Mouse (Mus musculus) lung, adult 2 months (tissue): Measurements from ENCODE around the gene Stau1. TPM values are rescaled to one million over a fixed set of nuclear protein-coding genes. Genes with fewer than 3 reads are reported as not detected.

Experiments used
- DNase-seq: peaks from one replicate; pipeline ENCODE4 v3.0.0; 2022
- H3K4me1 ChIP-seq: fragments of 200-500 bp; 2 replicates; pipeline ENCODE4 v1.6.1; 2011; ENCODE audit warnings: low read length; ENCODE audit not compliant: control insufficient read depth, insufficient read depth
- H3K4me3 ChIP-seq: fragments of 200-500 bp; replicated peaks from 2 replicates; pipeline ENCODE3; 2011; ENCODE audit warnings: low read depth, mild to moderate bottlenecking, control low read depth, low read length; ENCODE audit errors: extremely low read depth
- CTCF ChIP-seq: fragments of 200-500 bp; IDR thresholded peaks from 2 replicates; pipeline ENCODE4 v1.5.1; 2011; ENCODE audit warnings: mild to moderate bottlenecking, low read length, control low read depth; ENCODE audit not compliant: insufficient read depth
- POLR2A ChIP-seq: fragments of 200-500 bp; IDR thresholded peaks from 2 replicates; pipeline ENCODE4 v1.6.1; 2011; ENCODE audit warnings: low read depth, mild to moderate bottlenecking, control low read depth, low read length, borderline replicate concordance; ENCODE audit errors: extremely low read depth
- WGBS: fragments of 180-500 bp; shearing (Covaris S2); methylation state at CpG from one replicate; pipeline ENCODE4 v1.1.7; 2018; 5-methylcytosine and 5-hydroxymethylcytosine counted together
- polyA plus RNA-seq: library from polyadenylated mRNA; depleted of rRNA; stranded (reverse); fragments of >200 nt; gene quantifications from 2 replicates; pipeline ENCODE4 v1.2.3, GENCODE M21; 2012

The Stau1 gene
- polyA plus RNA-seq, 1 experiment, result 28.3 TPM

DNA sequence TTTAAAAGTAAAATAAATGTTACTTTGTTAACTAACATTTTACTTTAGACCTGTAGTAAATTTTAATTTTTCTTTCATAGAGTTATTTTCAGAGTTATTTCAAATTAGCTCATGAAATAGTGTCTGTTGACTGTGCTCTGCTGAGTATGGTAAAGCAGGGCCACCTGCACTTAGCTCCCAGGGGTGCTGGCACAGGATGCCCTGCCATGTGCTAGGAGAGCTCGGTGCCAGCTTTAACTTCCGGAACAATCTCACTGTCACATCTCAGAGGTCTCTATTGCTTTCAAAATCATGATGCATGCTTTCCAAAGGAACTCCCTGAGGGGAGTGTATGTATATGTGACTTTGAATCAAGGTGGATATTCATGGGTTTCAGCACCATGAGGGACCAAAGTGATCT is 59.9 kb downstream of the Stau1 start:
- H3K4me1 ChIP-seq, result no peaks in the 10 kb centered on the region
- 42% methylated on average over 2 of the region's 2 CpGs for WGBS
- no peak for TF ChIP-seq POLR2A
- TF ChIP-seq CTCF, result no peak
- no peak overlapping the region for H3K4me3 ChIP-seq
- no peak for DNase-seq

- 66% methylated on average over 7 of the region's 7 CpGs for WGBS
- TF ChIP-seq CTCF (no peak), POLR2A (no peak)
- Histone ChIP-seq H3K4me3 (no peak overlapping the region), H3K4me1 (no peaks in the 10 kb centered on the region)
- peak; percentile 21 for DNase-seq
These were observed 60.5 kb downstream of the Stau1 start for GRCm38 (mm10) chr2:166935582-166935981.

GRCm38 (mm10) chr2:166934416-166934815 is 61.7 kb downstream of the Stau1 start:
- no peak for TF ChIP-seq POLR2A
- no peak for TF ChIP-seq CTCF
- WGBS, result 63% methylated on average over 5 of the region's 5 CpGs
- Histone ChIP-seq H3K4me1 (no peaks in the 10 kb centered on the region), H3K4me3 (no peak overlapping the region)
- DNase-seq, result no peak

DNA sequence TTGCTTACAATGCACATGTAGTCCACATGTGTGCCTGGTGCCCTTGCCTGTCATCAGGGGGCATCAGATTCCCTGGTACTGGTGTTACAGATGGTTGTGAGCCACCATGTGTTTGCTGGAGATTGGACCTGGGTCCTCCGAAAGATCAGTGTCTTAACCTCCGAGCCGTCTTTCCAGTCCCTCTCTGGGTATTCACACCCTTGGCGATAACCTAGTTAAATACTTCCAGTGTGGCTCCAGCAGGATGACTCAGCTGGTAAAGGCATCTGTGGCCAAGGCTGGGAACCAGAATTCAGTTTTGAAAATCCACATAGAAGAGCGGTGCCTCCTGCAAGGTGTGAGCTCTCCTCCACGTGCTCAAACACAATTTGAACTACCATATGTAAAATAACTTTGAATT is 62.2 kb downstream of the Stau1 start:
- 76% methylated on average over 6 of the region's 6 CpGs for WGBS
- Histone ChIP-seq H3K4me1 (no peaks in the 10 kb centered on the region), H3K4me3 (no peak overlapping the region)
- TF ChIP-seq CTCF, result no peak
- no peak for TF ChIP-seq POLR2A
- DNase-seq, result no peak

GRCm38 (mm10) chr2:166923971-166924370 is 72.1 kb downstream of the Stau1 start:
- no peak for DNase-seq
- Histone ChIP-seq H3K4me1 (no peaks in the 10 kb centered on the region), H3K4me3 (no peak overlapping the region)
- TF ChIP-seq CTCF (no peak), POLR2A (no peak)
- whole genome bisulfite sequencing, result 86% methylated on average over 2 of the region's 2 CpGs

- 89% methylated on average over 8 of the region's 8 CpGs for WGBS
These were observed 85.6 kb downstream of the Stau1 start for GRCm38 (mm10) chr2:166910536-166910935.

DNA sequence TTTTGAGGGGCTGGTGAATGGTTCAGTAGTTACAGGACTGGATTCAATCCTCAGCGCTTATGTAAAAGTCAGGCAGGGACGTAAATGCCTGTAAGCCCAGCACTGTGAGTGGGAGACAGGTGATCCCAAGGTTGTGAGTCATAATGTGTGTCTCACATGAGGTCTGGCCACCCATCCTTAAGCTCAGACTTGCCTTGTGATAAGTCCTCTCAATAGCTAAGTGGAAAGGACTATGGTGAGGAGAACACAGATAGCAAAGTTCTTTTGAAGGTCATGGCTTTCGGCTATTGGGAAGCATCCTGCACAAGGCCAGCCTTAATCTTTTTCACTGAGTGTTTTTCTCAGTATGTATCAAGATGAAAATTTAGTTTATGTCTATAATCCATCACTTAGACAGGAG is 86.4 kb downstream of the Stau1 start:
- Histone ChIP-seq H3K4me1 (no peaks in the 10 kb centered on the region), H3K4me3 (no peak overlapping the region)
- TF ChIP-seq CTCF (no peak), POLR2A (no peak)
- WGBS, result 91% methylated on average over 3 of the region's 3 CpGs
- DNase-seq, result no peak

More at GRCm38 (mm10) chr2:166910536-166910935, 85.6 kb downstream of the Stau1 start:
- no peak for TF ChIP-seq POLR2A
- Histone ChIP-seq H3K4me3 (no peak overlapping the region), H3K4me1 (no peaks in the 10 kb centered on the region)
- no peak for DNase-seq

DNA sequence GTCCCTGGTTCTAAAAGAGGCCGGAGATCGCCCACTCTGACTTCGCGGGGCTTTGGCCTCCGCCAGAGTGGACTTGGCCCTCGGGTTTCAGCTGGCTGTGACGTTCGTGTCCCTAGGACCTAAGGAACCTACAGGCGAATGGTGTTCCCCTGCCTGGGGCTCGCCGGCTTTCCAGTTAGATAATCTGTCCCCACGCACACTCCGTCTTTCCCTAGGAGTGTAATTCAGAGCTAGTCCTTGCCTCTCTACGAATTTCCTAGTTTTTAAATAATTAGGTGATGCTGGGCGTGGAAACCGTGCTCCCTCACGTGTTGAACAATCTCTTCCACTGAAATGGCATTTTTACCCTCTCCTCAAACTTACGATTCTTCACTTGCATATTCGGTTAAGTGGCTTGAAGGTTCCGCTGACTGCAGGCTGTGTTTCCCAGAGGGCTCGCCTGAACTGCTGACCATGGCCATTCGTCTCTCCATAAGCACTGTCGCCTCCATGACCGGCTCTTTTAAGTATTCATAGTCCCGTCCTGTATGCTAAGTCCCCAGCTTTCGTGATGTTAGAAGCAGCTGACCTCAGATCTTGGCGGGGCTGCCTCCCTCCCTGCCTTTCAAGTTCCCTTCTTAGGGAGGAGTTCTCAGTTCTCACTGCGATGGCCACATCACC is 89.4 kb downstream of the Stau1 start:
- Histone ChIP-seq H3K4me3 (peak overlapping the region; percentile 93), H3K4me1 (no peaks in the 10 kb centered on the region)
- under 1% methylated on average over 28 of the region's 28 CpGs for WGBS
- DNase-seq, result no peak
- TF ChIP-seq POLR2A (no peak), CTCF (no peak)

DNA sequence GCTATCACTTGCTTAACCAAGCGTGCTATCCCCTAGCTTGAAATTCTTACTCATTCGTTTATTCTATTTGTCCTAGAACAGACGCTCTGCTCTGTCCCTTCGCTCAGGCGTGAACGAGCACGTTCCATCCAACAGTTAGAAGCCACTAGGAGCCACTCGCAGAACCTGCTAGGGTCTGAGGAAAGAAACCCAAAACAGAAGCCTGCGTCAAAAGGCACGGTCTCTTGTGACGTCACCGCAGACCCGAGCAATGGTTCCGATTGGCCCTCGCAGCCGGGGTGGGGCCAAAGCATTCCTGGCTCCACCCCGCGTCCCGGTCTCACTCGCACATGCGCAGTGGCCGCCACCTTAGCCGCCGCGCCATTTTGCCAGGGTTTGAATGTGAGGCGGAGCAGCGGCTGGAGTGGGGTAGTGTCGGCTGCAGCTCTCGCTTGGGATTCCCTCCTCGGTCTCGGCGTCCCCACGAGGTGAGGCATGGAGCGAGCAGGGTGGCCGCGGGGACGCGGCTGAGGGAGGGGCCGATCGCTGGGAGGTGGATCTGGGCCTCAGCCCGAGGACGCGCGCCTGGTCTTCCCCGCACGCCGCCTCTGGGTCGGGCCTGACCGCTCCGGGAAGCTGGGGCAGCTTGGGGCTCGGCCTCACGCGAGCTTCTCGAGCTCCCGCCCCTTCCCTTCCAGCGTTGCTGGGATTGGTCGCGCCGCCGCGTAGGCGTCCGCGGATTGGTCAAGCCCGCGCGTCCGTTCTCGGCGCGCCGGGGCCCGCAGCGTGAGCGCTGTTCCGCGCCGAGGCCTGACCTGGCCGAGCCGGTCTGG is 90.2 kb downstream of the Stau1 start, which contains the start of gene Cse1l:
TSS of gene Cse1l (plus strand) at position 330 of the 812 bp plus-strand sequence.
- peak within 1 kb of the TSS; percentile 93 for H3K4me3 ChIP-seq
- WGBS, result under 1% methylated on average over 80 of the region's 80 CpGs
- peak; percentile 96 for DNase-seq
- no peaks in the 10 kb centered on the region for H3K4me1 ChIP-seq
- TF ChIP-seq POLR2A (peak; percentile 75), CTCF (no peak)
